Mouse (Mus musculus) stomach, embryonic 14.5 days (tissue): Measurements from ENCODE around the gene Galnt10. TPM values are rescaled to one million over a fixed set of nuclear protein-coding genes. Genes with fewer than 3 reads are reported as not detected.
A peak's percentile ranks its signal among the peaks of the same experiment; 100 is the strongest.

Experiments used
- ATAC-seq: fragments of 200-750 bp; cut with Nextera tagmentation; 2 replicates; pipeline ENCODE4 v1.8.0; 2017; ENCODE audit warnings: low read depth, moderate TSS enrichment; ENCODE audit not compliant: insufficient number of reproducible peaks, insufficient read depth, low FRiP score
- H3K27ac ChIP-seq: fragments of 300-500 bp; sonication (generic); 2 replicates; pipeline ENCODE4 v1.5.1; 2014; ENCODE audit warnings: mild to moderate bottlenecking, low read length, moderate library complexity, mixed read lengths
- H3K27me3 ChIP-seq: fragments of 300-500 bp; sonication (generic); 2 replicates; pipeline ENCODE4 v1.6.1; 2014; ENCODE audit warnings: low read length, control low read depth, mixed read lengths; ENCODE audit not compliant: control insufficient read depth, insufficient read depth
- H3K36me3 ChIP-seq: fragments of 300-500 bp; sonication (generic); 2 replicates; pipeline ENCODE4 v1.6.1; 2014; ENCODE audit warnings: mild to moderate bottlenecking, control low read depth, low read length, moderate library complexity, mixed read lengths; ENCODE audit not compliant: control insufficient read depth, insufficient read depth
- H3K4me1 ChIP-seq: fragments of 300-500 bp; sonication (generic); 2 replicates; pipeline ENCODE4 v1.6.1; 2014; ENCODE audit warnings: low read length, control low read depth, mixed read lengths; ENCODE audit not compliant: control insufficient read depth, insufficient read depth
- H3K4me2 ChIP-seq: fragments of 300-500 bp; sonication (generic); replicated peaks from 2 replicates; pipeline ENCODE4 v1.6.1; 2014; ENCODE audit warnings: low read depth, low read length, control low read depth
- H3K4me3 ChIP-seq: fragments of 300-500 bp; sonication (generic); 2 replicates; pipeline ENCODE4 v1.5.1; 2014; ENCODE audit warnings: low read depth, low read length, control low read depth
- H3K9ac ChIP-seq: fragments of 300-500 bp; sonication (generic); replicated peaks from 2 replicates; pipeline ENCODE4 v1.6.1; 2014; ENCODE audit warnings: low read depth, mild to moderate bottlenecking, control low read depth, low read length, moderate library complexity, mixed read lengths
- H3K9me3 ChIP-seq: fragments of 300-500 bp; sonication (generic); 2 replicates; pipeline ENCODE4 v1.6.1; 2016; ENCODE audit warnings: low read depth, low read length, control low read depth; ENCODE audit not compliant: control insufficient read depth
- WGBS: fragments of 180-500 bp; shearing (Covaris S2); extraction: QIAGEN DNeasy Blood & Tissue Kit; methylation state at CpG from one replicate; pipeline ENCODE4 v1.1.7; 2014; 5-methylcytosine and 5-hydroxymethylcytosine counted together
- polyA plus RNA-seq: library from polyadenylated mRNA; unstranded; fragments of >200 nt; fragmentation: Nextera tagmentation; extraction: Ambion mirVana; gene quantifications from 2 replicates; pipeline ENCODE4 v1.2.1, GENCODE M21; 2014

The Galnt10 gene
- polyA plus RNA-seq, 1 experiment from 2014 or later, result 8.4 TPM

DNA sequence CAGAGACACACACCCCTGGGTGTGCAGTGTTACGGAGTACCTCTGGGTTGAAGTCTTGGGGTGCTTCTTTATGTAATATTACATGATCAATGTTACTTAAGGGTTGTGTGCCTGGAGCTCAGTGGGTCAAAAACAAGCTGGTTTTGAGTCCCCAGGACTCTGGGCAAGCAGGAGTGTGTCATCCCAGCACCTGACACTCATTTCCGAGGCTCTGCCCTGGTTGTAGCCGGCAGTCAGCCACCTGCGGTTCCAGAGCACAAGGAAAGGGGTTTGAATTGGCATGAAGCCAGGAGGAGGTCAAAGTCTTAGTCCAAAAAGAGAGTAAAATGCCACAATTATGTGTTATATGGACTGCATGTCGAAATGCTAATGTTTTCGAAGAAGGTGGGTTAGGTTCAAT, 74.8 kb downstream of the Galnt10 start:
- Histone ChIP-seq H3K36me3 (no peaks in the 10 kb centered on the region), H3K9me3 (no peaks in the 10 kb centered on the region), H3K9ac (no peak overlapping the region), H3K27me3 (no peaks in the 10 kb centered on the region), H3K4me2 (no peak overlapping the region), H3K27ac (no peak overlapping the region), H3K4me1 (peaks cover 8% of the 10 kb centered on the region; the same call in 1 of the 2 replicates), H3K4me3 (no peak overlapping the region)
- 0 out of 2 replicates have a peak, but pooled peaks have one; percentile 10 for ATAC-seq
- 46% methylated on average over 6 of the region's 6 CpGs for WGBS

DNA sequence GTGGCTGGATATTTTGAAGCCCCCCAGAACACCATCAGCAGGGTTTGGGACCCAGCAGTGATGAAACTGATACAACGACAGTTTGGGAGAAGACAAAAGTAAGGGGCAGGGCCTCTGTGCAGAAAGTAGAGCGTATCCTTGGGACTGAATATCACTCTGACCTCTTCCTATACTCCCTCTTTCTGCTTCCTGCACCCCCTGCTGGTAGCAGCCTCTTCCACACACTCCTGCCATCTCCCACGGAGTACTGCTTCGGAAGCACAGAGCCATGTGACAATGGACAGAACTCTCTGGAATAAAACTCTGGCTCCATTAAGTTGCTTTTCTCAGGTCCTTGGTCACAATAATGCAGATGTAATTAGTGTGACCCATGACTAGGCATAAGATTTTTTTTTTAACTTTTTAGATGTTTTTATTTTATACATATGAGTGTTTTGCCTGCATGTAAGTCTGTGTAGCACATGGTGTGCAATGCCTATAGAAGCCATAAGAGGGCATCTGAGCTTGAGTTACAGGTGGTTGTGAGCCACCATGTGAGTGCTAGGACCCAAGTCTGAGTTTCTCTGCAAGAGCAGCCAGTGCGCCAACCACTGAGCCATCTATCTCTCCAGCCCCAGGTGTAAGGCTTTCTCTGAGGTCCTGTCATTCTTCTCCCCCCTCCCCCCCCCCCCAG, 79.7 kb downstream of the Galnt10 start:
- H3K9me3 ChIP-seq, result no peaks in the 10 kb centered on the region
- no peak for ATAC-seq
- H3K4me2 ChIP-seq, result no peak overlapping the region
- 85% methylated on average over 5 of the region's 5 CpGs for WGBS
- H3K4me1 ChIP-seq, result peaks cover 7% of the 10 kb centered on the region
- H3K36me3 ChIP-seq, result peaks cover 1% of the 10 kb centered on the region; the same call in 1 of the 2 replicates
- H3K27me3 ChIP-seq, result no peaks in the 10 kb centered on the region
- H3K9ac ChIP-seq, result no peak overlapping the region
- H3K27ac ChIP-seq, result no peak overlapping the region
- no peak overlapping the region for H3K4me3 ChIP-seq

DNA sequence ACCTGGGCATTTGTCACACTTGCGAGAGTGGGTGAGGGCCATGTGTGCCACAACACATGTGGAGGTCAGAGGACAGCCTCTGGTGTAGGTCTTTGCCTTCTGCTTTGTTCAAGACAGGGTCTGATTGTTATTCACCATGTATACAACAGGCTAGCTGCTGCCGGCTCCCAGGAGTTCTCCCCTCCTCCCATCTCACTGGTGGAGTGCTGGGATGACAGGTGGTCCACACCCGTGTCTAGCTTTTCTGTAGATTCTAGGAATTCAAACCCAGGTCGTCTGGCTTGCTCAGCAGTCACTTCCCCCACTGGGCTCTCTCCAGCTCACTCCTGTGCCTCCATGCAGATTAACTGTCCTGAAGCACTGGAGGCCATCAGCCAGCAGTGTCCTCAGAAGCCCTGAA, 80.7 kb downstream of the Galnt10 start:
- no peak for ATAC-seq
- no peak overlapping the region for H3K27ac ChIP-seq
- H3K4me3 ChIP-seq, result no peak overlapping the region
- peaks cover 4% of the 10 kb centered on the region; the same call in 1 of the 2 replicates for H3K4me1 ChIP-seq
- no peak overlapping the region for H3K9ac ChIP-seq
- H3K4me2 ChIP-seq, result no peak overlapping the region
- H3K27me3 ChIP-seq, result no peaks in the 10 kb centered on the region
- H3K36me3 ChIP-seq, result peaks cover 2% of the 10 kb centered on the region; the same call in 1 of the 2 replicates
- no peaks in the 10 kb centered on the region for H3K9me3 ChIP-seq
- 49% methylated on average over 4 of the region's 4 CpGs for WGBS

DNA sequence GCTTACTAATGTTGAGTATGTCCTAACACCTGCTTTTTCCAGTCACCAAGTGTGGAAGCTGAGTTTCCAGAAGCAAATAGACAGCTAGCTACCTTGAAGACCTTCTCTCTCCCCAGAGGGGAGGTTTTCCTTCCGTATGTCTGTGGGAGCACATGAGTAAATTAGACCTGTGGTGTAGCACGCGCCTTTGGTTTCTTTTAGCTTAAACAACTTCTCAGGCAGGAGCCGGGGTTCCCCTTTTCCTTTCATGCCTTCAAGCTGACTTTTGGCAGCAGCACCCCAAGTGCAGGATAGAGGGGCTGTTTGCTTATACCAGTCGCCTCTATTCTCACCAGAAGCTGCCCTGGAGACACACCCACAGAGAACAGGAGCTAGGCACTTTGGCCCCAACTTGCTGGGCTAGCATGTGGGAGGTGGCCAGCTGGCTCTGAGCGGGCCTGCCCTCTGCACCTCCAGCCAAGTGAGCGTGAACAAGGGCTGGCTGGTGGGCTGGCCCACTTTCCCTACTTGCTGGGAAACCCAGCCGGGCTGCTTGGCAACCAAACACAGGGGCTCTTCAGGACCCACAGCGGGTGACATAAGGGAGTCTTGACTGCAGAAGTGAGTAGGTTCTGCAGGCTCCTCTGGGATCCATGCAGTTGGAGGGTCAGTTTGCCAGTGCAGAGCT, 82.2 kb downstream of the Galnt10 start:
- no peak overlapping the region for H3K4me3 ChIP-seq
- H3K4me1 ChIP-seq, result peaks cover 4% of the 10 kb centered on the region; the same call in 1 of the 2 replicates
- H3K27ac ChIP-seq, result no peak overlapping the region
- H3K36me3 ChIP-seq, result peaks cover 2% of the 10 kb centered on the region; the same call in 1 of the 2 replicates
- H3K27me3 ChIP-seq, result no peaks in the 10 kb centered on the region
- H3K4me2 ChIP-seq, result no peak overlapping the region
- 64% methylated on average over 9 of the region's 9 CpGs for WGBS
- no peaks in the 10 kb centered on the region for H3K9me3 ChIP-seq
- no peak for ATAC-seq
- H3K9ac ChIP-seq, result no peak overlapping the region

DNA sequence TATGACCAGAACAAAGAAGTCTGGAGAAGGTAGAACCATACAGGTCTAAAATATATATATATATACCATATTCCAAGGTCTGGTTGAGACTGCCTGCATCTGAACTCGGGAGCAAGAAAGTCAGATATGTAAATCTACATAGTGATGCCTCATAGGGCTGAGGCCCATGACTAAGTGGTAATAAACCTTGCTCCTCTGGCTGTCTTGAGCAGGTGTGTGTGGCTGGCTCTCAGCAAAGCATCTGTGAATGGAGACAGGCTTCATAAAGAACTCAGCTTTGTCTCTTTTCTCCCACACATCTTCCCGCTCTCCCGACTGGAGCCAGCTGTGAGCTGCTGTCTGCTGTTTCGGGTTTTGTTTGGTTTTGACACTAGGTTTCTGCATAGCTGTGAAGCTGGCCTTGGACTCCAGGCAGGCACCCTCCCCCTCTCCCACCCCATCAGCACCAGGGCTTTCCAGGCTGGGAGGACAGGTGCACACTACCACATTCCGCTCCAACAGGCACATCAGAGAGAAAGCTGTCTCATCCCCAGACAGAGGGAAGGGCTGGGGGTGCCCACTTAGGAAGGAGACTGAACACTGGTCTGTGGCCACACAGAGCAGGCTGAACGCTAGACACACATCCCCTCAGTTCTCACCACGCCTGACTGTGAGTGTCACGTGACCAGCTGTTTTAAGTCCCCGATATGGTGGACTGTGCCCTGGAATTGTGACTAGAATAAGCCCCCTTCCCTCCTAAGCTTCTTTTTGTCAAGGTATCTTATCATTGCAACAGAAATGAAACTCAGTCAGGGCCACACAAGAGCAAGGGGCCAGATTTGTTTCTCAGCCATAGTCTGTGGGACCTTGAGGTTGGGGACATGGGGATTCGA, 87.4 kb downstream of the Galnt10 start:
- Histone ChIP-seq H3K4me1 (no peaks in the 10 kb centered on the region), H3K9ac (no peak overlapping the region), H3K4me2 (no peak overlapping the region), H3K9me3 (no peaks in the 10 kb centered on the region), H3K27me3 (no peaks in the 10 kb centered on the region), H3K36me3 (peaks cover 2% of the 10 kb centered on the region; the same call in 1 of the 2 replicates), H3K27ac (no peak overlapping the region), H3K4me3 (no peak overlapping the region)
- ATAC-seq, result 0 out of 2 replicates have a peak, but pooled peaks have one; percentile 23
- WGBS, result 57% methylated on average over 10 of the region's 10 CpGs

DNA sequence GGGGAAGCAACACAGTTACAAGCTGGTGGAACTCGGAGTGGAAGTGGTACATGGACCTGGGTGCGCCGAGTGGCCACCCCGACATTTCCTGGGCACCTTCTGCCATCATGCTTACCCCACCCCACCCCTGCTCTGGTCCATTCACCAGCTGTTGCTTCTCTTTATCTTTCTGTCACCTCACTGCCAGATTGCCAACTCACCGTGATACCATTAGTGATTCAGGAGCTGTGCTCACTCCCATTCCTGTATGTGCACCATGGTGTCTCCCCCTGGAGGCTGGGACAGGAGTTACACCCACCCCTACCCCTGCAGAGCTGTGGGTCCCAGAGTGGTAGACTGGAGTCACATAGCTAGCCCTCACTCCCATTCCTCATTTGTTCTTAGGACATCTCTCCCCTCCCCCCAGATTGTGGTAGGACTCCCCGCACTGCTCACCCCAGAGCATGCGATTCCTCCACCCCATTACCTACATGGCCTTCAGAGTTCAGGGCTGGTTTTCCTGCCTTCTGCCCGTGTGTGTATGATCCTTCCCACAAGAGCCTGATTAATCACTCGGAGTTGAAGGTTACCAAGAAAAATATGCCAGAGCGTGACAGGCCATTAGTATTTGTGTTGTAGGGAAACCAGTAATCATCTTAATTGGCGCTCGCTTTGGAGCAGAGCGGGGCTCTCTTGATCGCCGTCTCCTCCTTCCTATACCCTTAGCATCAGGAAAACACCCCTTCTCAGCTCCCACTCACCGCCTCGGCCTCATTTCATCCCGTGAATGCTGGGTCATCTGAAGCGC, 102.2 kb downstream of the Galnt10 start:
- Histone ChIP-seq H3K9ac (no peak overlapping the region), H3K9me3 (no peaks in the 10 kb centered on the region), H3K27ac (no peak overlapping the region), H3K4me2 (no peak overlapping the region), H3K4me1 (no peaks in the 10 kb centered on the region), H3K36me3 (no peaks in the 10 kb centered on the region), H3K27me3 (no peaks in the 10 kb centered on the region), H3K4me3 (no peak overlapping the region)
- no peak for ATAC-seq
- 59% methylated on average over 19 of the region's 19 CpGs for WGBS

DNA sequence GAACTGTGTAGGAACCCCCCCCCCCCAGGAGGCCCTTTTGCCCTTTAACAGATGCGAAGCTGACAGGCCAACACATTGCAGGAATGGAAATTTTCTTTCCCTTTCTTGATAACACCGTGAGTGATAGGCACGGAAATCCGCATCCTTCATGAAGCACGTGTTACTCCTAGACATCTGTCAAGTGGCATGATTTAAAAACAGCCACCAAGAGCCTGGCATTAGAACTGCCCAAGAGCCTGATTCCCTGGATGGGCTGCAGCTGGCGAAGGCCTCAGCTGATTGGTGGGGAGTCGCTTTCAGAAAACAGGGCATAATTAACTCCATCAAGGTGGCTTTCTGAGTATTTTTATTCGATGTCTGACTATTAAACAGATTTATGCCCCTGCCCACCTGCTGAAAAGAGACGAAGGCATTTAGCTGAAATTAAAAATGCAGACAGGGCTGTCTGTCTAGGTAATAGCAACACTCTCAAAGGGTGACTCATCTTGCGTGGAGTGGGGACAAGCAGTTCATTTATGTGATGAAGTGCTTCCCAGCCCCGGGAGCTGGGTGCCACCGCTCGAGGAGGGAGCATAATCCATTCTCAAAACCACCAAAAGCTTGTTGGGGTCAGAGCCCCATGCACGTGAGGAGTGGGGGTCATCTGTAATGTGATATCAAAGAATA, 108.4 kb downstream of the Galnt10 start:
- H3K4me3 ChIP-seq, result no peak overlapping the region
- no peaks in the 10 kb centered on the region for H3K4me1 ChIP-seq
- 49% methylated on average over 14 of the region's 14 CpGs for WGBS
- no peak overlapping the region for H3K4me2 ChIP-seq
- no peaks in the 10 kb centered on the region for H3K9me3 ChIP-seq
- H3K27ac ChIP-seq, result no peak overlapping the region
- H3K27me3 ChIP-seq, result no peaks in the 10 kb centered on the region
- ATAC-seq, result no peak
- no peaks in the 10 kb centered on the region for H3K36me3 ChIP-seq
- no peak overlapping the region for H3K9ac ChIP-seq
